Mouse (Mus musculus): ENCODE results near the gene Rabl3.

Rabl3 gene

GRCm38 (mm10) chr16:37539611-37540580, at the start of gene Rabl3, which contains the start of gene Gtf2e1:
Rabl3 (plus strand) TSS chr16:37539885.
Gtf2e1 (minus strand) TSS chr16:37539789.
- peak; percentile 99 for DNase-seq

GRCm38 (mm10) chr16:37495017-37495416, 44.7 kb upstream of the Rabl3 start:
- no peak for DNase-seq

GRCm38 (mm10) chr16:37498581-37498980, 41.1 kb upstream of the Rabl3 start:
- DNase-seq = no peak

GRCm38 (mm10) chr16:37504517-37504916, 35.2 kb upstream of the Rabl3 start:
- DNase-seq = peak; percentile 28

- DNase-seq = no peak
These were observed 32.9 kb upstream of the Rabl3 start for GRCm38 (mm10) chr16:37506751-37507150.

GRCm38 (mm10) chr16:37511489-37511888, 28.2 kb upstream of the Rabl3 start:
- no peak for DNase-seq

- DNase-seq = no peak
These were observed 25.0 kb upstream of the Rabl3 start for GRCm38 (mm10) chr16:37514644-37515043.

GRCm38 (mm10) chr16:37516376-37516993, 23.2 kb upstream of the Rabl3 start:
- DNase-seq = no peak

- no peak for DNase-seq
These were observed 22.0 kb upstream of the Rabl3 start for GRCm38 (mm10) chr16:37517596-37518211.

- no peak for DNase-seq
These were observed 21.0 kb upstream of the Rabl3 start for GRCm38 (mm10) chr16:37518662-37519061.

GRCm38 (mm10) chr16:37519721-37520120, 20.0 kb upstream of the Rabl3 start:
- no peak for DNase-seq

GRCm38 (mm10) chr16:37520190-37521040, 19.3 kb upstream of the Rabl3 start:
- no peak for DNase-seq

GRCm38 (mm10) chr16:37522100-37522697, 17.5 kb upstream of the Rabl3 start:
- no peak for DNase-seq

- DNase-seq = peak; percentile 34
These were observed 14.6 kb upstream of the Rabl3 start for GRCm38 (mm10) chr16:37525121-37525520.

GRCm38 (mm10) chr16:37526688-37527223, 12.9 kb upstream of the Rabl3 start:
- DNase-seq = no peak

- DNase-seq = peak; percentile 43
These were observed 9.5 kb upstream of the Rabl3 start for GRCm38 (mm10) chr16:37530170-37530569.

- DNase-seq = no peak
These were observed 7.6 kb upstream of the Rabl3 start for GRCm38 (mm10) chr16:37532046-37532445.

- DNase-seq = no peak
These were observed 6.2 kb upstream of the Rabl3 start for GRCm38 (mm10) chr16:37533369-37534068.

GRCm38 (mm10) chr16:37539240-37539610, 460 bp upstream of the Rabl3 start:
- no peak for DNase-seq

GRCm38 (mm10) chr16:37540776-37541175, 1.1 kb downstream of the Rabl3 start:
- no peak for DNase-seq

GRCm38 (mm10) chr16:37546312-37546711, 6.6 kb downstream of the Rabl3 start:
- DNase-seq = no peak

Data from kidney, adult 9 months (tissue).